Mouse (Mus musculus): Measurements from ENCODE around the gene Mllt3. TPM values are rescaled to one million over a fixed set of nuclear protein-coding genes. Genes with fewer than 3 reads are reported as not detected.
A peak's percentile ranks its signal among the peaks of the same experiment; 100 is the strongest.

Mllt3 gene
- polyA plus RNA-seq, 1 experiment, result 15.7 TPM

GRCm38 (mm10) chr4:87811899-87812298, 221.3 kb downstream of the Mllt3 start:
- H3K4me2 ChIP-seq (ENCODE audit: low read depth), result no peak overlapping the region
- H3ac ChIP-seq (ENCODE audit: control insufficient read depth, insufficient read length), result no peak overlapping the region
- H3K79me2 ChIP-seq (ENCODE audit: control insufficient read depth, insufficient read depth), result no peaks in the 10 kb centered on the region
- H3K4me3 ChIP-seq, result no peak overlapping the region
- TF ChIP-seq MAX (IDR thresholded peaks at IDR 0.05; ENCODE audit: low read depth) (no peak), TCF12 (IDR thresholded peaks at IDR 0.05; ENCODE audit: insufficient read depth, poor library complexity, severe bottlenecking) (no peak), MYOG (IDR thresholded peaks at IDR 0.05; ENCODE audit: control insufficient read depth in 1 of 3, insufficient read depth in 1 of 3, insufficient read length in 2 of 3, low read depth in 2 of 3) (no peak), POLR2AphosphoS2 (IDR thresholded peaks at IDR 0.05; ENCODE audit: insufficient read length, low read depth) (no peak), SRF (IDR thresholded peaks at IDR 0.05; ENCODE audit: control insufficient read depth, insufficient read length, low read depth) (no peak), REST (IDR thresholded peaks at IDR 0.05; ENCODE audit: insufficient read depth, insufficient read length) (no peak), TCF3 (IDR thresholded peaks at IDR 0.05; ENCODE audit: insufficient read length, low read depth) (no peak), MYOD1 (IDR thresholded peaks at IDR 0.05; ENCODE audit: control insufficient read depth in 1 of 3, insufficient read length in 2 of 3, low read depth in 2 of 3) (no peak)
- H3K36me3 ChIP-seq (ENCODE audit: control insufficient read depth, insufficient read depth), result no peaks in the 10 kb centered on the region
- H3K27me3 ChIP-seq (ENCODE audit: control insufficient read depth, insufficient read depth, insufficient read length), result no peaks in the 10 kb centered on the region

- H3K79me2 ChIP-seq (ENCODE audit: control insufficient read depth, insufficient read depth), result no peaks in the 10 kb centered on the region
- no peaks in the 10 kb centered on the region for H3K36me3 ChIP-seq (ENCODE audit: control insufficient read depth, insufficient read depth)
- H3K4me2 ChIP-seq (ENCODE audit: low read depth), result peak overlapping the region; percentile 49
- H3K4me3 ChIP-seq, result no peak overlapping the region
- H3ac ChIP-seq (ENCODE audit: control insufficient read depth, insufficient read length), result no peak overlapping the region
- TF ChIP-seq MYOD1 (IDR thresholded peaks at IDR 0.05; ENCODE audit: control insufficient read depth in 1 of 3, insufficient read length in 2 of 3, low read depth in 2 of 3) (peak in 1 of 3 experiments; percentile 42), USF1 (IDR thresholded peaks at IDR 0.05; ENCODE audit: low read depth) (no peak)
- no peaks in the 10 kb centered on the region for H3K27me3 ChIP-seq (ENCODE audit: control insufficient read depth, insufficient read depth, insufficient read length)
Measured at GRCm38 (mm10) chr4:87806196-87806987, 226.8 kb downstream of the Mllt3 start.

GRCm38 (mm10) chr4:87804576-87804975, 228.6 kb downstream of the Mllt3 start:
- TF ChIP-seq MAX (IDR thresholded peaks at IDR 0.05; ENCODE audit: low read depth) (no peak), MYOD1 (IDR thresholded peaks at IDR 0.05; ENCODE audit: control insufficient read depth in 1 of 3, insufficient read length in 2 of 3, low read depth in 2 of 3) (no peak), USF1 (IDR thresholded peaks at IDR 0.05; ENCODE audit: low read depth) (no peak), POLR2A (IDR thresholded peaks at IDR 0.05; ENCODE audit: insufficient read length, low read depth) (no peak), SRF (IDR thresholded peaks at IDR 0.05; ENCODE audit: control insufficient read depth, insufficient read length, low read depth) (no peak), CEBPB (IDR thresholded peaks at IDR 0.05; ENCODE audit: insufficient read depth, poor library complexity, severe bottlenecking) (no peak), POLR2AphosphoS2 (IDR thresholded peaks at IDR 0.05; ENCODE audit: insufficient read length, low read depth) (no peak), MYOG (IDR thresholded peaks at IDR 0.05; ENCODE audit: control insufficient read depth in 1 of 3, insufficient read depth in 1 of 3, insufficient read length in 2 of 3, low read depth in 2 of 3) (no peak), REST (IDR thresholded peaks at IDR 0.05; ENCODE audit: insufficient read depth, insufficient read length) (no peak), TCF12 (IDR thresholded peaks at IDR 0.05; ENCODE audit: insufficient read depth, poor library complexity, severe bottlenecking) (no peak), TCF3 (IDR thresholded peaks at IDR 0.05; ENCODE audit: insufficient read length, low read depth) (no peak), E2F4 (IDR thresholded peaks at IDR 0.05; ENCODE audit: insufficient read depth) (no peak)
- Histone ChIP-seq H3K36me3 (ENCODE audit: control insufficient read depth, insufficient read depth) (no peaks in the 10 kb centered on the region), H3K79me2 (ENCODE audit: control insufficient read depth, insufficient read depth) (no peaks in the 10 kb centered on the region), H3K4me2 (ENCODE audit: low read depth) (peak overlapping the region; percentile 19), H3ac (ENCODE audit: control insufficient read depth, insufficient read length) (no peak overlapping the region), H3K4me3 (no peak overlapping the region), H3K27me3 (ENCODE audit: control insufficient read depth, insufficient read depth, insufficient read length) (no peaks in the 10 kb centered on the region)

- TF ChIP-seq TCF3 (IDR thresholded peaks at IDR 0.05; ENCODE audit: insufficient read length, low read depth) (no peak), SRF (IDR thresholded peaks at IDR 0.05; ENCODE audit: control insufficient read depth, insufficient read length, low read depth) (no peak), MYOG (IDR thresholded peaks at IDR 0.05; ENCODE audit: control insufficient read depth in 1 of 3, insufficient read depth in 1 of 3, insufficient read length in 2 of 3, low read depth in 2 of 3) (no peak), REST (IDR thresholded peaks at IDR 0.05; ENCODE audit: insufficient read depth, insufficient read length) (no peak), MYOD1 (IDR thresholded peaks at IDR 0.05; ENCODE audit: control insufficient read depth in 1 of 3, insufficient read length in 2 of 3, low read depth in 2 of 3) (no peak), CEBPB (IDR thresholded peaks at IDR 0.05; ENCODE audit: insufficient read depth, poor library complexity, severe bottlenecking) (no peak), MAX (IDR thresholded peaks at IDR 0.05; ENCODE audit: low read depth) (no peak), E2F4 (IDR thresholded peaks at IDR 0.05; ENCODE audit: insufficient read depth) (no peak), USF1 (IDR thresholded peaks at IDR 0.05; ENCODE audit: low read depth) (no peak), TCF12 (IDR thresholded peaks at IDR 0.05; ENCODE audit: insufficient read depth, poor library complexity, severe bottlenecking) (no peak), POLR2AphosphoS2 (IDR thresholded peaks at IDR 0.05; ENCODE audit: insufficient read length, low read depth) (no peak), POLR2A (IDR thresholded peaks at IDR 0.05; ENCODE audit: insufficient read length, low read depth) (no peak)
- H3K36me3 ChIP-seq (ENCODE audit: control insufficient read depth, insufficient read depth), result no peaks in the 10 kb centered on the region
- no peaks in the 10 kb centered on the region for H3K79me2 ChIP-seq (ENCODE audit: control insufficient read depth, insufficient read depth)
- no peak overlapping the region for H3ac ChIP-seq (ENCODE audit: control insufficient read depth, insufficient read length)
- peak overlapping the region; percentile 50 for H3K4me2 ChIP-seq (ENCODE audit: low read depth)
- no peaks in the 10 kb centered on the region for H3K27me3 ChIP-seq (ENCODE audit: control insufficient read depth, insufficient read depth, insufficient read length)
- no peak overlapping the region for H3K4me3 ChIP-seq
Measured at GRCm38 (mm10) chr4:87803313-87803712, 229.9 kb downstream of the Mllt3 start.

GRCm38 (mm10) chr4:87802140-87802539, 231.0 kb downstream of the Mllt3 start:
- H3K4me3 ChIP-seq, result no peak overlapping the region
- TF ChIP-seq TCF3 (IDR thresholded peaks at IDR 0.05; ENCODE audit: insufficient read length, low read depth), result no peak
- no peak for TF ChIP-seq USF1 (IDR thresholded peaks at IDR 0.05; ENCODE audit: low read depth)
- no peak for TF ChIP-seq CEBPB (IDR thresholded peaks at IDR 0.05; ENCODE audit: insufficient read depth, poor library complexity, severe bottlenecking)
- no peak for TF ChIP-seq E2F4 (IDR thresholded peaks at IDR 0.05; ENCODE audit: insufficient read depth)
- no peak for TF ChIP-seq SRF (IDR thresholded peaks at IDR 0.05; ENCODE audit: control insufficient read depth, insufficient read length, low read depth)
- no peak for TF ChIP-seq REST (IDR thresholded peaks at IDR 0.05; ENCODE audit: insufficient read depth, insufficient read length)
- no peak for TF ChIP-seq POLR2AphosphoS2 (IDR thresholded peaks at IDR 0.05; ENCODE audit: insufficient read length, low read depth)
- TF ChIP-seq MYOG (IDR thresholded peaks at IDR 0.05; ENCODE audit: control insufficient read depth in 1 of 3, insufficient read depth in 1 of 3, insufficient read length in 2 of 3, low read depth in 2 of 3), result no peak
- TF ChIP-seq MYOD1 (IDR thresholded peaks at IDR 0.05; ENCODE audit: control insufficient read depth in 1 of 3, insufficient read length in 2 of 3, low read depth in 2 of 3), result no peak
- no peak for TF ChIP-seq MAX (IDR thresholded peaks at IDR 0.05; ENCODE audit: low read depth)
- no peak for TF ChIP-seq POLR2A (IDR thresholded peaks at IDR 0.05; ENCODE audit: insufficient read length, low read depth)
- no peak for TF ChIP-seq TCF12 (IDR thresholded peaks at IDR 0.05; ENCODE audit: insufficient read depth, poor library complexity, severe bottlenecking)

More at GRCm38 (mm10) chr4:87802140-87802539, 231.0 kb downstream of the Mllt3 start:
- H3K79me2 ChIP-seq (ENCODE audit: control insufficient read depth, insufficient read depth), result no peaks in the 10 kb centered on the region
- H3K4me2 ChIP-seq (ENCODE audit: low read depth), result no peak overlapping the region
- H3ac ChIP-seq (ENCODE audit: control insufficient read depth, insufficient read length), result no peak overlapping the region
- H3K27me3 ChIP-seq (ENCODE audit: control insufficient read depth, insufficient read depth, insufficient read length), result no peaks in the 10 kb centered on the region
- H3K36me3 ChIP-seq (ENCODE audit: control insufficient read depth, insufficient read depth), result no peaks in the 10 kb centered on the region
